Mouse (Mus musculus) CD4-positive, CD25-positive, alpha-beta regulatory T cell (primary cell): ENCODE data around the gene Mfap5. TPM values are rescaled to one million over a fixed set of nuclear protein-coding genes. Genes with fewer than 3 reads are reported as not detected.

Experiments
- polyA plus RNA-seq: library from polyadenylated mRNA; unstranded; fragments of 100-300 nt; shearing (Covaris generic); gene quantifications from one replicate; pipeline ENCODE4 v1.2.1, GENCODE M21; 2017

Mfap5 gene
- not detected for polyA plus RNA-seq

DNA sequence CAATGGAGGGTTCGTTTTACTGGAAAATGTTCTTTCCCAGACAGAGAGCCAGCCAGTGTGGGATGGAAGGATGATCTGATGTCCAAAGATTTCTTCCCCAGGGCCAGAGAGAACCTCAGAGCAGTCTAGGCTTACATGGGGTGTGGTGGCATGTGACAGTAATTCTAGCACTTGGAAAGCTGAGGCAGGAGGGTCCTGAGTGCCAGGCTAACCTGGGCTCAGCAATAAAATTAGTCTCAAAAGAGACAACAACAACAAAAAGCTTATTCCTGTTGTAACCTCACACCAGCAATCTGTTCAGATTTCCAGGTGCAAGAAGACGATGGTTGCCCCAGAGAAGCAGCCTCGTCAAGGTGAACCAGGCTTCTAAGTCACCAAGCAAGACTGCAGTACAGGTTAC is at the start of gene Mfap5:
TSS of gene Mfap5 (plus strand) at position 301 of the 400 bp plus-strand sequence.

DNA sequence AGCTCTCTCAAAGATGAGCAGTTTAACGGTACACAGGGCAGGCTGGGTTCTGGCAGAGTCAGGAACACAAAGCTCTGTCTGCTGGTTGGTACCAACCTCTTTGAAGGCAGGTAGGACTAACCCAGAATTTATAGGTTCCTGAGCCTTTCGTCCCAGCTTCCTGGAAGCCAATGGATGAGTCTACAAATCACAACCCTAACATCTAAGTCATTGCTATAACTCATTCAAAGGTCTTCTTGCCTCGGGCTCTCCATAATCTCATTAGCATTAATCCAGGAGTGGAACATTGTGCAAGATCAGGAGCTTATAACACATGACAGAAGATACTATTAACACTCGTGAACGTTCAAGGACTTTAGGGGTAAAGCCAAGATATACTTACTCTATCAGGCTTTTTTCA is 7.0 kb upstream of the Mfap5 start, which contains the start of gene Rimklb:
TSS of gene Rimklb (minus strand) at position 101 of the 400 bp plus-strand sequence.

DNA sequence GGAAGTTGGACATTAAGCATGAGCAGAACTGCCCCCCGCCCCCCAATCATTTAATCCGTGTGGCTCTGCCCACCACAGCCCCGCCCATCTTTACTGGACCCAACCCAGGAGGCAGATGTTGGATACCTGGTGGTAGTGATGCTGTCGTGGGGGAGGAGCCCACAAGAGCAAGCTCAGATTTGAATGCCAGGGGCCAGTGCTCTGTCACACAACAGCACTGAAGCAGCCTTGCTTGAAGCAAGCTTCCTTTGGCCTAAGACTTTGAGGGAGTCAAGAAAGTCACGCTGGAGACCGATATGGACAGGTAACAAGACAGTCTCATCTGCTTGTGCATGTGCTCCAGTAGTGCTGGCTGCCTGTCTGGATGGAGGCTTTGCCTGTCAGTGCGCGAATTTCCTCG is 48.0 kb downstream of the Mfap5 start, which contains the start of gene Aicda:
TSS of gene Aicda (plus strand) at position 196 of the 400 bp plus-strand sequence.

Other genes with a start within 250 kb of the Mfap5 start
- 61.1 TPM for gene Klrg1, start 223.0 kb upstream of the Mfap5 start, polyA plus RNA-seq
- gene M6pr, start 197.1 kb upstream of the Mfap5 start, polyA plus RNA-seq = 211 TPM
- gene Phc1, start 165.3 kb upstream of the Mfap5 start, polyA plus RNA-seq = 14.1 TPM
- gene Rimklb, start 7.1 kb upstream of the Mfap5 start, polyA plus RNA-seq = 0.06 TPM
- gene Aicda, start 48.0 kb downstream of the Mfap5 start, polyA plus RNA-seq = 0.26 TPM
- 17.6 TPM for gene Apobec1, start 96.6 kb downstream of the Mfap5 start, polyA plus RNA-seq
- gene Gdf3, start 104.2 kb downstream of the Mfap5 start, polyA plus RNA-seq = not detected
- gene Dppa3, start 120.6 kb downstream of the Mfap5 start, polyA plus RNA-seq = not detected
- not detected for gene Nanog, start 201.6 kb downstream of the Mfap5 start, polyA plus RNA-seq